Mouse (Mus musculus) adipocyte (in vitro differentiated cells): ENCODE data around the gene Vash1.

Experiments used
- DNase-seq: peaks from one replicate; pipeline ENCODE4 v3.0.0-alpha.2; 2016; ENCODE audit warnings: low spot score

Gene Vash1

GRCm38 (mm10) chr12:86678591-86679545 lies at the start of gene Vash1:
Vash1 (plus strand) TSS chr12:86678700.
- no peak for DNase-seq

DNA sequence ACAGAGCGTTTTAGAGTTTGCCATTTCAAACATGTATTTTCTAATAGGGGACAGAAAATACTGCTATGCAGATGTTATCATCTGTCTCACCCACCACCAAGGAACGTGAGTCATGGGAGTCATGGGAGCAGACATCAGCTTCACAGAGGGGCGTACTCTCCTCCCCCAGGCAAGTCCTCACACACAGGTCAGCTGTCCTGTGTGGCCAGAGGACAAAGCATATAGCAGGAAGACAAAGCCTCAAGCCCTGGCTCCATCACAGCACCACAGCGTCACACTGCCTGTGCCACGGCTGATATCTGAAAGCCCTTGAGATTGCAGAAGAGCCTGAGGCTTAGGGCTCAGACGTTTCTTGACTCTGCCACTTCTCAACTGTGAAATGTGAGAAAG lies 49.7 kb upstream of the Vash1 start:
- DNase-seq = no peak

- DNase-seq = peak; percentile 16
These were observed 36.7 kb upstream of the Vash1 start for GRCm38 (mm10) chr12:86641763-86642162.

DNA sequence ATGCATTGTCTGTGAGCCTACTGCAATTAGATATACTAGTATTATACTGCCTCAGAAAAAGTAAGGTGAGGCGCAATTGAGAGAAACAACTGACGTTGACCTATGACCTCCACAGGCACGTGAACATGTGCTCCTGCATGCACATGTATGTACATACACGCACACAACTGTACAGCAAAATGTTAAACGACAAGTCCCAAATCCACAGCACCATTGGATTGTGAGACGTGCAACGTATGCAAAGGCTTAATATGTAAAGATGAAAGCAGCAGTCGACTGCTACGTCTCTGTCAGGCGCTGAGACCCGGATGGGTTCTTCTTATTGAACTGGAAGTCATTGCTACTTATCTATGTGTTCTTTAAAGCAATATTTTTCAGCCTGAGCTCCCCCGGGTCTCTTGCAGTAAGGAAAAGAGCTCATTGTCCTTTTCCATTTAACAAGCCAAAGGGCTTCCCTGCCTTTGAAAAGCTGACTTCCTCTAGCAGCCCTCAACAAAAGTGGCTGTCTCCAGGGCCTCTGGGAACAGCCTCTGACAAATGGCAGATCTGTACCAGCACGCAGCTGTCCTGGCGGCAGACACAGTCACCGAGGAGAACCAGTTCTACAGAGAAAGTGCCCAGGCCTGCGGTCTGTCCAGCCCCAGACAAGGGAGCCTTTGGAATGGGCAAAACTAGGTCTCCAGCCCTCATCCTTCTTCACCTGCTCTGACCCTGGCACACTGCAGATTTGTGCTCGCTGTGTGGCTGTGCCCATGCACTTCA lies 33.8 kb upstream of the Vash1 start:
- no peak for DNase-seq

DNA sequence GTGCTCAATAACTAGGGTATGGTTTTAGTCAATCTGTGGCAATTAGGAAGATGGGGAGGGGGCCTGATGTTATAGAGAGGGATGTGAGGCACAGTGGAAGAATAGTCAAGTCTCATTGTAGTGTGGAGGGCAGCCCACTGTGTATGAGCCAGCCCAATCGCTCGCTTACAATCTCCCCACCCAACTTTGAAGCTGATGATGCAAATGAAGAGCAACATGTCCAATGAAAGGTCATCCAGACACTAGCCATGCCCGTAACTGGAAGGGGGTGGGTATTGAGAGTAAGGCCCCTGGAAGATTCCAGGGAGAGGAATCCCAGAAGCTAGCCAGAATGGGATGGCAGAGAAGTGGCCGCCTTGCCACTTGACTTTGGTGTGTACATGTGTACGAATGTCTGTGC lies 33.0 kb upstream of the Vash1 start:
- no peak for DNase-seq

DNA sequence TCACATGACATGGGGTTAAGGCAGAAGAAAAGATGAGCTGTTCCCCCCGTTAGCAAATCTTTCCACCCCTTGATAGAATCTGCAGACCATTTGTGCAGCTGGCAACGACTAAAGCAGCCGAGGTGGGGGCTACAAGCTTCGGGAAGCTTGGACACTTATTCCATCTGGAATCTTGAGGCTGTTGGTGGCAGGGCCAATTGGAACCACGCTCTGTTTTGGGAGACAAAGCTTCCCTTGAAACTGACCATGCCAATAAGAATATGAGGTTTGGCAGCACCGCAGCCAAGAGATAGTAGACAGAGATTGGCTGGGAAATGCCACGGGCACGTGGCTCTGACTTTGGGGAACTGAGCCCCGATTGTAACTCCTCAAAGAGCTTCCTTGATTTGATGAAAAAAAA lies 31.7 kb upstream of the Vash1 start:
- DNase-seq = no peak

GRCm38 (mm10) chr12:86647279-86647678 lies 31.2 kb upstream of the Vash1 start:
- no peak for DNase-seq

DNA sequence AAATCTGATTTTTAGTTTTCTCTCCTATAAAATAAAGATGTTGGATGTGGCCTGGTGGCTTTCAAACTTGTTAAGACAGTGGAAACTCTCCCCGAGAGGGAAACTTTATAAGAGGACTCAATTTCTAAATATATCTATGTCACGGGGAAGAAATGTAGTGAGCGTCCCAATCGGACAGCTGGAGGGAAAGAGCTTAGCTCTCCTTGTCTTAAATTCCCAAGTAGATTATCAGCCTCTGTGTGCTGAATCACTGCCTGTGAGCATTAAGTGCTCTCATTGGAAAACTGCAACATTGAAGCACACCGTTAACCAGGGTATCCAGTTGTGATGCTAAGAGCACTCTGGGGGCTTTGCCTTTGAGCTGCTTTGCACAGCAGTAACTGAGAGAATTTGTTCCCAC lies 30.8 kb upstream of the Vash1 start:
- no peak for DNase-seq

DNA sequence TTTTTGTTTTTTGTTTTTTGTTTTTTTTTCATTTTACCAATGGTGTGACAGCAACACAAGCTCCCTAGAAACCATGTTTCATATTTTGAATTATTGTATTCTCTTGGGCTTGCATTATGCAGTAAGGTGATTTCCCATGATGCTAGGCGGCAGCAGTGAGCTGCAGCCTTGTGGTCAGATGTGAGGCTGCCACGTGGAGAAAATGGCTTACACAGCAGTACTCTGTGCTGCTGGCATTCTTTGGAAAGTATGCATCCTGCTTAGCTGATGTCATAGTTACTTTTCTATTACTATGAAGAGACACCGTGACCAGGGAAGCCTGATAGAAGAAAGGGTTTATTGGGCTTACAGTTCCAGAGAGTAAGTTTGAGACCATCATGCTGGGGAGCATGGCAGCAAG lies 30.0 kb upstream of the Vash1 start:
- no peak for DNase-seq

- no peak for DNase-seq
These were observed 27.1 kb upstream of the Vash1 start for GRCm38 (mm10) chr12:86651301-86651860.

GRCm38 (mm10) chr12:86652570-86653041 lies 25.9 kb upstream of the Vash1 start:
- peak; percentile 76 for DNase-seq

DNA sequence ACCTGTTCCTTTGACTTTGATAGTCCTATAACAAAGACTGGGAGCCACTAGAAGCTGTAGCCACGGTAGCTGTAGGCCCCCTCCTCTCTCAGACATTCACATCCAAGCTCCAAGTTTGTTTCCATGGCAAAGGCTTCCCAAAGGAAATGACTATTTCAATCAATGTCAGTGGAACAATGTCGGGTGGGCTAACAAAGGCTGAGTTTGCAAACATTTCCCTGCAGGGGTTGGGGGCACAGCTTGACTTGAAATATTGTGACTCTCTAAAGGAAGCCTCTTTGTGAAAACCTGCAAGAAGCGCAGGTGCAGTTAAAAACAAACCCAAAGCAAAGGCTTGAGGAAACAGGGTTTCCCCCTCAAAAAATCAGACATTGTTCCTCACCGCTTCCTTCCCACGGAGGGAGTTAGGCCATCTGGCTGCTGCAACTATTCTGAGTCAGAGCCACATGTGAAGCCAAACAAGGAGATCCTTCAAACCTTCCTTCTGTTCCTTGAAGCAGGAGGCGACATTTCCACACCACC lies 19.0 kb upstream of the Vash1 start:
- DNase-seq = no peak

GRCm38 (mm10) chr12:86660466-86660865 lies 18.0 kb upstream of the Vash1 start:
- no peak for DNase-seq

DNA sequence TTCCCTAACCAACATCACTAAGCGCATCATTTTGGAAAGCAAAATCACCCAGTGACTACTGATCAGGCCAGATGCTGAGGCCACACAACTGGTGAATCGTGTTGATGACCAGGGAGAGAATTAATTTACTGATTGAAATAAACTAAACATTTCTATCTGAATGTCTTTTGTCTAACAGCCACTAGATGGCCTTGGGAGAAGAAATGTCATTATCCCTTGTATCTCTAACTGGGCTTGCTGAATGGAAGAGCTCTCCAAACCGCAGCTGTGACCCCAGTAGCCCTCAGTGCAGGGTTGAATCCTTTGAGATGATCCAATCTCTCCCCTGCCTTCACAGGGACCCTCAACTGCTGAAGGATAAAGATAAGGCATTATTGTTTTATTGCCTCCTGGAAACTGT lies 12.8 kb upstream of the Vash1 start:
- DNase-seq = no peak

GRCm38 (mm10) chr12:86668404-86668803 lies 10.1 kb upstream of the Vash1 start:
- DNase-seq = no peak

DNA sequence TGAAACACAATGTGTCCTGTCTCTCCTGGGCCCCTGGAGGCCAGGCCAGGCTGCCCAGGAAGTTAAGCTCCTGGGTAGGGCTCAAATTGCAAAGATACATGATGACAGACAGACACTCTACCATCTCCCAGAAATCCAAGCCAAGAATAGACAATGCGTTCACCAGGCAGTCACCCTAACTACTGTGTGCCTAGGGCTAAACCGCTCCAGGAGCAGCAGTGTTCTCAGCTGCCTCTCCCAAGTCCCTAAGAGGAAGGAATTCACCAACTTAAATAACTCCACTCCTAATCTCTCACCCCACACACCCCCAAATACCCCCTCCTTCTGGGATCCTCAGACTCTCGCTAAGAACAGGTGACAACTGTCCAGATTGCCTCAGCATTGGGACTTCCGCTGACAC lies 6.4 kb upstream of the Vash1 start:
- DNase-seq = no peak

DNA sequence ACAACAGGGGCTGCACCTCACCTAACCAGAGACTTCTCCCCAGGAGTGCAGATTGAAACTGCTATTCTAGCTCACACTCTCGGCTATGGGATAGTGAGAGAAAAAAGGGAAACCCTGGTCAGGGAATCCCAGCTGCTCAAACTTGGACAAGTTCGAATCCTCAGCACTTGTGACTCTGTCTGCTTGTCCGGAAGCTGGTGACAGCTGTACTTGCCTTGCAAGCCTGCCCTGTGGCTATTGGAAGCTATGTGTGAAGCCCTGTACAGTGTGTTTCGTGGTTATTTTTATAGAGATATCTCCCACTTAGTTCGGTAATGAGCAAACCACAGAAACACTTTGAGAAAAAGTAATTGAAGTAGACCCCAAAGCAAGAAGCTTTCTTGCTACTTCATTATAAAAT lies 6.0 kb upstream of the Vash1 start:
- no peak for DNase-seq

GRCm38 (mm10) chr12:86679546-86679930 lies 1.0 kb downstream of the Vash1 start:
- no peak for DNase-seq

DNA sequence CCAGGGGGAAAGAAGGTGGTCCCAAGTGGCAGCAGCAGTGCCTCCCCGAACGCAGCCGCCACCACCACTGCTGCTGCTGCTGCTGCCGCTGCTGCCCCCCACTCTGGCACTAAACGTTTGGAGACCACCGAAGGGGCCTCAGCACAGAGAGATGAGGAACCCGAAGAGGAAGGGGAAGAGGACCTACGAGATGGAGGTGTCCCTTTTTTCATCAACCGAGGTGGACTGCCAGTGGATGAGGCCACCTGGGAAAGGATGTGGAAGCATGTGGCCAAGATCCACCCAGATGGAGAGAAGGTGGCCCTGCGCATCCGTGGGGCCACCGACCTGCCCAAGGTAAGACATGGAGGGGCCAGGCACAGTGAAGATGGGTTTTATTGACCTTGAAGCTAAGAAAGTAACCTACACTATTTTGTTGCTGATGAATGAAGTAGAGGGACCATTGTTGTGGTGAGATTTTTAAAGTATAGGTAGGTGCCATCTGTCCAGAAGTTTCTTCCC lies 1.5 kb downstream of the Vash1 start:
- DNase-seq = no peak

DNA sequence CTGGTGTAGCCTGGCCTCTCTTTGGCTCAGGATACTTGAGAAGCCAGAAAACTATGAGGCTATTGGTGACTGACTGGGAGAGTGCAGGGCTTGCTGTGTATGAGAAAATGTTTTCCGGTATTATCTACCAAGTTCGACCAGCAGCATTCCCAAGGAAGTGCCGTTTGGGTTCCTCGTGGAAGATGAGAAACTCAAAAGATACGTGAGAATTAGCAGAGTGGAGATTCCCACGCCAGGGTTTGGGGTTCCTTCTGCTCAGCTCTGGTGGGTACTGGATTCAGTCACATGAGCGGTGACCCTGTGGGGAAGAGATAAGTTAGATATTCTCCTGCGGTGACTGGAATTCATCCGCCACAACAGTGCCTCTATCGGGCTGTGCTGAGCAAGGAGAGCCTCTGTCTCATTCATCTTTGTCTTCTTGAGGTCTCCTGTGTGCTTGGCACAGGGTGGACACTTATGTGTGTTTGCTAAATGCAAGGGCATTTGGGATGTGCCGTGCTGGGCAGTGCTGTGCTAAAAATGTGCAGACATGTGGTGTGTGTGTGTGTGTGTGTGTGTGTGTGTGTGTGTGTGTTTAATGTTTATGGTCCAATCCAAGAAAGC lies 2.2 kb downstream of the Vash1 start:
- DNase-seq = no peak

DNA sequence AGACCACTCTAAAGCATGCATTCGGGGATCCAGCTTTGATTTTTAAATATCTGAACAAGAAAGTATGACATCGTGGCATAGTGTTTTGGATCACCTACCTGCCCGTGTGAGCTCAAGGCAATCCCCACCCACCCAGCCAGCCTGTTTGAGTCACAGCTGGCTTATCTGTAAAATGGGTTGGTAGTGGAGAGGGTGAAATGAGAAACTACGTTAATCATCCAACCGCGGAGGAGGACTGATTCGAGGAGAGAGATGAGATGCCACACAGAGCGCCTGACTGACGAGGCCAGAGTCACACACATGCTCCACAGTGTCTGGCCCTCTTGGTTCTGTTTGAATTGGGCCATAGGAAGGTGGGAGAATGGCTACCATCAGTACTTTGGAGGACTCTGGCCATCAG lies 3.1 kb downstream of the Vash1 start:
- no peak for DNase-seq

- no peak for DNase-seq
These were observed 3.7 kb downstream of the Vash1 start for GRCm38 (mm10) chr12:86682178-86682577.
